Comparison of ENCODE assay signal across 25 mouse cellular contexts in genomic region chr17:42753791-42754190, GRCm38 (mm10). TPM values are rescaled to one million over a fixed set of nuclear protein-coding genes. Genes with fewer than 3 reads are reported as not detected.
DNase-seq lines count a peak whose midpoint lies in the region; ATAC-seq and TF ChIP-seq lines count a peak whose summit lies in the region.
"Had no signal": no experiment of that assay in that cellular context is flagged by ENCODE, and none has a peak within 500 bp of the region (broad histone marks: within the 10 kb centered on the region; RNA-seq: fewer than 3 reads in every experiment).

No protein-coding gene starts in this region.

- H3K27me3 ChIP-seq in lung, postnatal 0 days (replicated peaks; ENCODE audit: insufficient read depth, low read length), result no peaks in the 10 kb centered on the region
- H3K27me3 ChIP-seq: embryonic facial prominence, embryonic 15.5 days; heart, embryonic 13.5 days had no signal

- no peak overlapping the region for H3K4me2 ChIP-seq in lung, postnatal 0 days (replicated peaks; ENCODE audit: low read depth, low read length)
- H3K4me2 ChIP-seq: embryonic facial prominence, embryonic 15.5 days; heart, embryonic 13.5 days had no signal

- no peak for TF ChIP-seq EP300 in lung, postnatal 0 days (IDR thresholded peaks at IDR 0.05)

- TF ChIP-seq CTCF in lung, postnatal 0 days (IDR thresholded peaks at IDR 0.05), result no peak

- no peak overlapping the region for H3K4me3 ChIP-seq in lung, postnatal 0 days (ENCODE audit: low read depth, low read length)
- H3K4me3 ChIP-seq: embryonic facial prominence, embryonic 15.5 days; erythroblast, embryonic 14.5 days; forebrain, embryonic 10.5 days; gastrocnemius, adult 2 months; heart, embryonic 13.5 days had no signal

- WGBS in lung, postnatal 0 days, result 19% methylated on average over 2 of the region's 2 CpGs

- DNase-seq in kidney, adult 11 months, result peak; percentile 30
- no peak for DNase-seq in kidney, adult 18-20 months
- peak; percentile 35 for DNase-seq in kidney, postnatal 14 days
- no peak for DNase-seq in kidney, postnatal 10 days
- peak; percentile 34 for DNase-seq in lung, postnatal 0 days (ENCODE audit: low spot score)
- DNase-seq in lung, postnatal 10 days, result no peak
- DNase-seq in spleen, postnatal 10 days (ENCODE audit: low spot score in 2 of 2), result no peak
- DNase-seq: adrenal gland, postnatal 10 days; B cell, adult 2 months; cerebellum, adult 11 months; cerebellum, adult 8-10 months; cerebellum, postnatal 14 days; embryo, embryonic 11 days; gastrocnemius, adult 2 months; gastrocnemius, postnatal 25 days; heart, postnatal 36 days had no signal

- H3K4me1 ChIP-seq in lung, postnatal 0 days (ENCODE audit: insufficient read depth, low read depth, low read length), result no peaks in the 10 kb centered on the region
- H3K4me1 ChIP-seq: embryonic facial prominence, embryonic 15.5 days; forebrain, embryonic 10.5 days; heart, embryonic 13.5 days had no signal

- no peak for ATAC-seq in lung, postnatal 0 days
- ATAC-seq: CD4-positive, CD25-positive, alpha-beta regulatory T cell, adult 4 months; forebrain, embryonic 14.5 days had no signal

- no peak overlapping the region for H3K27ac ChIP-seq in lung, postnatal 0 days (ENCODE audit: low read length)
- H3K27ac ChIP-seq: embryonic facial prominence, embryonic 15.5 days; forebrain, embryonic 10.5 days; gastrocnemius, adult 2 months; heart, embryonic 13.5 days had no signal

- H3K36me3 ChIP-seq in lung, postnatal 0 days (ENCODE audit: insufficient read depth, low read length), result no peaks in the 10 kb centered on the region
- H3K36me3 ChIP-seq: embryonic facial prominence, embryonic 15.5 days; forebrain, embryonic 10.5 days; G1E; heart, embryonic 13.5 days had no signal

- no peaks in the 10 kb centered on the region for H3K9me3 ChIP-seq in lung, postnatal 0 days (ENCODE audit: low read length)
- H3K9me3 ChIP-seq: embryonic facial prominence, embryonic 15.5 days; forebrain, embryonic 10.5 days; heart, embryonic 13.5 days had no signal

- H3K9ac ChIP-seq in lung, postnatal 0 days (replicated peaks; ENCODE audit: low read depth), result no peak overlapping the region
- H3K9ac ChIP-seq: embryonic facial prominence, embryonic 15.5 days; heart, embryonic 13.5 days had no signal

RNA-seq across cellular contexts. Expression of gene Adgrf2, which starts 11.8 kb away (rescaled TPM):
- not detected in 2 replicates for polyA plus RNA-seq in lung, postnatal 0 days (2015; fragmentation: Nextera tagmentation; extraction: Ambion mirVana)
- polyA plus RNA-seq: CD4-positive, CD25-positive, alpha-beta regulatory T cell, adult 4 months; embryonic facial prominence, embryonic 11.5 days; erythroblast, embryonic 14.5 days; forebrain, embryonic 10.5 days; G1E; hindbrain, embryonic 11.5 days had no signal

Comparison
In these comparisons a context has a peak if more than half of its experiments do, and no peak if none do; other contexts are left out.
1. DNase-seq: peak in kidney, adult 11 months (single experiment), kidney, postnatal 14 days (single experiment) and lung, postnatal 0 days (single experiment); none in kidney, adult 18-20 months (single experiment), kidney, postnatal 10 days (single experiment), lung, postnatal 10 days (single experiment) and spleen, postnatal 10 days (0 of 2).